Comparison of ENCODE assay signal across 18 mouse cellular contexts in genomic region chr1:125755335-125755996, GRCm38 (mm10).
DNase-seq lines count a peak whose midpoint lies in the region; ATAC-seq and TF ChIP-seq lines count a peak whose summit lies in the region.
"Had no signal": no experiment of that assay in that cellular context is flagged by ENCODE, and none has a peak within 500 bp of the region (broad histone marks: within the 10 kb centered on the region; RNA-seq: fewer than 3 reads in every experiment).

No protein-coding gene starts in this region.

- WGBS in limb, embryonic 11.5 days = 84% methylated on average over 4 of the region's 4 CpGs
- 85% methylated on average over 4 of the region's 4 CpGs for WGBS in limb, embryonic 10.5 days
- 67% methylated on average over 4 of the region's 4 CpGs for WGBS in liver, postnatal 0 days (ENCODE audit: insufficient replicate concordance)

- TF ChIP-seq EP300 in liver, postnatal 0 days (IDR thresholded peaks at IDR 0.05; ENCODE audit: low read depth) = no peak

- H3K4me2 ChIP-seq in limb, embryonic 11.5 days (ENCODE audit: low read depth, severe bottlenecking) = no peak overlapping the region
- no peak overlapping the region for H3K4me2 ChIP-seq in liver, postnatal 0 days (ENCODE audit: low read depth, low read length)
- H3K4me2 ChIP-seq: forebrain, embryonic 13.5 days; heart, embryonic 12.5 days; hindbrain, embryonic 12.5 days; limb, embryonic 13.5 days had no signal

- no peaks in the 10 kb centered on the region for H3K9me3 ChIP-seq in limb, embryonic 11.5 days (ENCODE audit: control insufficient read depth, low read length)
- no peaks in the 10 kb centered on the region for H3K9me3 ChIP-seq in limb, embryonic 10.5 days (replicated peaks)
- H3K9me3 ChIP-seq in liver, postnatal 0 days (ENCODE audit: low read length) = no peaks in the 10 kb centered on the region
- H3K9me3 ChIP-seq: forebrain, embryonic 13.5 days; heart, embryonic 12.5 days; hindbrain, embryonic 12.5 days; limb, embryonic 13.5 days had no signal

- intact Hi-C loops in left cerebral cortex, adult 2 months (cut with DNase I) = no loop called here

- H3K27me3 ChIP-seq in limb, embryonic 11.5 days (ENCODE audit: control insufficient read depth, insufficient read depth, low read length) = no peaks in the 10 kb centered on the region
- H3K27me3 ChIP-seq in limb, embryonic 10.5 days (ENCODE audit: low read depth, poor library complexity, severe bottlenecking) = no peaks in the 10 kb centered on the region
- no peaks in the 10 kb centered on the region for H3K27me3 ChIP-seq in liver, postnatal 0 days (ENCODE audit: insufficient read depth, low read length)
- H3K27me3 ChIP-seq: forebrain, embryonic 13.5 days; heart, embryonic 12.5 days; hindbrain, embryonic 12.5 days; limb, embryonic 13.5 days had no signal

- DNase-seq in limb, embryonic 11.5 days (ENCODE audit: low spot score) = no peak
- no peak for DNase-seq in limb, embryonic 10.5 days (ENCODE audit: low spot score)
- DNase-seq in kidney, postnatal 10 days = peak; percentile 33
- peak; percentile 46 for DNase-seq in lung, postnatal 10 days
- no peak for DNase-seq in liver, postnatal 0 days
- no peak for DNase-seq in left cerebral cortex, adult 2 months (ENCODE audit: extremely low spot score in 1 of 2, low spot score in 2 of 2)
- DNase-seq in layer of hippocampus, adult 2 months (ENCODE audit: low spot score in 2 of 2) = no peak
- DNase-seq in right cerebral cortex, postnatal 36 days (ENCODE audit: low spot score in 2 of 2) = no peak
- DNase-seq: adrenal gland, postnatal 14 days; B cell, adult 2 months; cerebellum, postnatal 14 days; gastrocnemius, postnatal 14 days had no signal

- no peak overlapping the region for H3K4me3 ChIP-seq in limb, embryonic 11.5 days (ENCODE audit: low read depth, low read length)
- no peak overlapping the region for H3K4me3 ChIP-seq in limb, embryonic 10.5 days
- H3K4me3 ChIP-seq in liver, postnatal 0 days (ENCODE audit: low read depth, low read length) = no peak overlapping the region
- no peak overlapping the region for H3K4me3 ChIP-seq in left cerebral cortex, adult 2 months
- no peak overlapping the region for H3K4me3 ChIP-seq in layer of hippocampus, adult 2 months
- H3K4me3 ChIP-seq: forebrain, embryonic 13.5 days; heart, embryonic 12.5 days; hindbrain, embryonic 12.5 days; limb, embryonic 13.5 days had no signal

- 0 out of 2 replicates have a peak, but pooled peaks have one; percentile 60 for ATAC-seq in limb, embryonic 11.5 days (ENCODE audit: insufficient number of reproducible peaks, low FRiP score, low TSS enrichment, low read depth)
- ATAC-seq in liver, postnatal 0 days = no peak
- ATAC-seq: forebrain, embryonic 13.5 days had no signal

- no peak overlapping the region for H3K27ac ChIP-seq in limb, embryonic 11.5 days (replicated peaks; ENCODE audit: low read depth, low read length)
- H3K27ac ChIP-seq in limb, embryonic 10.5 days = no peak overlapping the region
- no peak overlapping the region for H3K27ac ChIP-seq in liver, postnatal 0 days (ENCODE audit: low read depth)
- H3K27ac ChIP-seq in left cerebral cortex, adult 2 months = no peak overlapping the region
- no peak overlapping the region for H3K27ac ChIP-seq in layer of hippocampus, adult 2 months
- H3K27ac ChIP-seq: forebrain, embryonic 13.5 days; hindbrain, embryonic 12.5 days; limb, embryonic 13.5 days; macrophage had no signal

- H3K36me3 ChIP-seq in limb, embryonic 11.5 days (ENCODE audit: control insufficient read depth, insufficient read depth, low read length) = no peaks in the 10 kb centered on the region
- H3K36me3 ChIP-seq in limb, embryonic 10.5 days = no peaks in the 10 kb centered on the region
- no peaks in the 10 kb centered on the region for H3K36me3 ChIP-seq in liver, postnatal 0 days (replicated peaks; ENCODE audit: insufficient read depth, low read length)
- H3K36me3 ChIP-seq: G1E; heart, embryonic 12.5 days; hindbrain, embryonic 12.5 days; limb, embryonic 13.5 days had no signal

- no peaks in the 10 kb centered on the region for H3K4me1 ChIP-seq in limb, embryonic 11.5 days (ENCODE audit: control insufficient read depth, insufficient read depth, low read length)
- H3K4me1 ChIP-seq in limb, embryonic 10.5 days = peaks cover under 1% of the 10 kb centered on the region; the same call in 1 of the 2 replicates
- no peaks in the 10 kb centered on the region for H3K4me1 ChIP-seq in liver, postnatal 0 days (ENCODE audit: insufficient read depth)

- H3K9ac ChIP-seq in limb, embryonic 11.5 days (ENCODE audit: low read length) = no peak overlapping the region
- no peak overlapping the region for H3K9ac ChIP-seq in liver, postnatal 0 days (replicated peaks)
- H3K9ac ChIP-seq: forebrain, embryonic 13.5 days; heart, embryonic 12.5 days; hindbrain, embryonic 12.5 days; limb, embryonic 13.5 days had no signal

- no peak for TF ChIP-seq CTCF in liver, postnatal 0 days (IDR thresholded peaks at IDR 0.05; ENCODE audit: low read depth)
- no peak for TF ChIP-seq CTCF in left cerebral cortex, adult 2 months (IDR thresholded peaks at IDR 0.05)
- no peak for TF ChIP-seq CTCF in layer of hippocampus, adult 2 months (conservative IDR thresholded peaks at IDR 0.05)

Comparison
In these comparisons a context has a peak if more than half of its experiments do, and no peak if none do; other contexts are left out.
1. DNase-seq: peak in kidney, postnatal 10 days (single experiment) and lung, postnatal 10 days (single experiment); none in limb, embryonic 11.5 days (single experiment), limb, embryonic 10.5 days (single experiment), liver, postnatal 0 days (single experiment), left cerebral cortex, adult 2 months (0 of 2), layer of hippocampus, adult 2 months (0 of 2) and right cerebral cortex, postnatal 36 days (0 of 2).